Mouse (Mus musculus): ENCODE data around the gene Srp54c. TPM values are rescaled to one million over a fixed set of nuclear protein-coding genes. Genes with fewer than 3 reads are reported as not detected.

Gene Srp54c
- polyA plus RNA-seq, 1 experiment from 2014 or later: 73.1 TPM

DNA sequence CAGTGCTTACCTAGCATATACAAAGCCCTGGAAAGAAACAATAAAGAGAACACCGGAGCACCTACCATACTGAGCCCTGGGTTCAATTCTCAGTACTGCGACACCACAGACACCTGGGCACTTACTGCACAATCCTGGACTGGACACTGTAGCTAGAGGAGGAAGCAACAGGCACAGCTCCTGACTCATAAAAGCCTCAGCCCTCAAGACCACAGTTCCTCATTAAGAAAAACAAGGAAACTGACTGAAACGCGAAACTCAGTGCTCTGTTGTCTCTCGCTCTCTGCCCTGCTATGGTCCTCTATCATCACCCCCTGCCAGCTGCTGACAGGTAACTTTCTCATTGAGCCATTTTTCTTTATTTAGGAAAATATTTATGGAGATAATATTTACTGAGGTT is 69.4 kb downstream of the Srp54c start, which contains the start of gene 1110008L16Rik:
Gene 1110008L16Rik (plus strand): TSS at position 242 of the 400 bp plus-strand sequence.
- Histone ChIP-seq H3K9me3 (no peaks in the 10 kb centered on the region), H3K4me1 (peaks cover 8% of the 10 kb centered on the region), H3K27ac (no peak within 1 kb of the TSS), H3K36me3 (peaks cover 16% of the 10 kb centered on the region), H3K27me3 (replicated peaks) (no peaks in the 10 kb centered on the region), H3K4me3 (replicated peaks) (no peak within 1 kb of the TSS), H3K9ac (no peak within 1 kb of the TSS), H3K4me2 (no peak within 1 kb of the TSS)
- WGBS: 82% methylated on average over 5 of the region's 5 CpGs
- ATAC-seq (ENCODE audit: insufficient read depth, low FRiP score, low read depth): no peak

- peaks cover 13% of the 10 kb centered on the region for H3K36me3 ChIP-seq
- no peak overlapping the region for H3K27ac ChIP-seq
- WGBS: 68% methylated on average over 3 of the region's 3 CpGs
- ATAC-seq (ENCODE audit: insufficient read depth, low FRiP score, low read depth): no peak
- no peaks in the 10 kb centered on the region for H3K9me3 ChIP-seq
- peaks cover 8% of the 10 kb centered on the region for H3K4me1 ChIP-seq
- H3K9ac ChIP-seq: no peak overlapping the region
- H3K27me3 ChIP-seq (replicated peaks): no peaks in the 10 kb centered on the region
- peak overlapping the region; percentile 56; the same call in 1 of the 2 replicates for H3K4me2 ChIP-seq
- H3K4me3 ChIP-seq (replicated peaks): peak overlapping the region; percentile 67; the same call in 1 of the 2 replicates
Observed at GRCm38 (mm10) chr12:55300820-55301351, 70.9 kb downstream of the Srp54c start.

DNA sequence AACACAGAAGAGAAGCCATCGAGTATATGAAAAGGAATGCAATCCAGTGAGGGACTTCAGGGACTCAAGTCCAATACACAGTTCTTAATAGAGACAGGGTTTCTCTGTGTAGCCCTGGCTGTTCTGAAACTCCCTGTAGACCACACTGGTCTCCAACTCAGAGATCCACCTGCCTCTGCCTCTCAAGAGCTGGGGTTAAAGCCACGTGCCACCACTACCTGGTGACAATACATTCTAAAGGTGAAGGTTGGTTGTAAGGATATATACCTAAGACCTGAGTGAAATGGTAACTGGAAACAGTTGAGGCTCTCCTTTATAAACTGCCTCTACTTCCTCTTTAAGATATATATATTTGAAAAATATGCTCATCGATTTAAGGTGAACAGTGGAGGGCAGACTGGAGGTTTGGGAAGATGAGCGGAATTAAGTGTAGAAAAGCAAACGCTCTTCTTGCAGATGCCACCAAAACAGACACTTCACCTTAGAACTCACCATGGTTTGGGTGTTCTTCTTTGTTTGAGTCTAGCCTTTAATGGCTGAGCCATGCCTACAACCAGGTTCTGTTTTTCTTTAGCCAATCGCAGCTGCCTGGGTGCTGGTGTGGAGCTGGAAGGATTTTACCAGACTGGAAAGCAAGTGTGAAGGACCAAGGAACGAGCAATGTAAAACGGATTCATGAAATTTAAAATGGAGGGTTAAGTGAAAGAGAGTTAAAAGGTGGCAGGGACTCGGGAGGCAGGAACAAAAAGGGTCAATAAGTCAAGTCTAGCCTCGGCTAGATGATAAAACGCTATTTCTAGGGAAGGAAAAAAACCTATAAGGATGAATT is 71.7 kb downstream of the Srp54c start:
- Histone ChIP-seq H3K4me3 (replicated peaks) (peak overlapping the region; percentile 67), H3K36me3 (peaks cover 12% of the 10 kb centered on the region), H3K27me3 (replicated peaks) (no peaks in the 10 kb centered on the region), H3K27ac (peak overlapping the region; percentile 95), H3K4me1 (peaks cover 8% of the 10 kb centered on the region), H3K4me2 (peak overlapping the region; percentile 56), H3K9ac (peak overlapping the region; percentile 50), H3K9me3 (no peaks in the 10 kb centered on the region)
- 40% methylated on average over 11 of the region's 11 CpGs for whole genome bisulfite sequencing
- no peak for ATAC-seq (ENCODE audit: insufficient read depth, low FRiP score, low read depth)

DNA sequence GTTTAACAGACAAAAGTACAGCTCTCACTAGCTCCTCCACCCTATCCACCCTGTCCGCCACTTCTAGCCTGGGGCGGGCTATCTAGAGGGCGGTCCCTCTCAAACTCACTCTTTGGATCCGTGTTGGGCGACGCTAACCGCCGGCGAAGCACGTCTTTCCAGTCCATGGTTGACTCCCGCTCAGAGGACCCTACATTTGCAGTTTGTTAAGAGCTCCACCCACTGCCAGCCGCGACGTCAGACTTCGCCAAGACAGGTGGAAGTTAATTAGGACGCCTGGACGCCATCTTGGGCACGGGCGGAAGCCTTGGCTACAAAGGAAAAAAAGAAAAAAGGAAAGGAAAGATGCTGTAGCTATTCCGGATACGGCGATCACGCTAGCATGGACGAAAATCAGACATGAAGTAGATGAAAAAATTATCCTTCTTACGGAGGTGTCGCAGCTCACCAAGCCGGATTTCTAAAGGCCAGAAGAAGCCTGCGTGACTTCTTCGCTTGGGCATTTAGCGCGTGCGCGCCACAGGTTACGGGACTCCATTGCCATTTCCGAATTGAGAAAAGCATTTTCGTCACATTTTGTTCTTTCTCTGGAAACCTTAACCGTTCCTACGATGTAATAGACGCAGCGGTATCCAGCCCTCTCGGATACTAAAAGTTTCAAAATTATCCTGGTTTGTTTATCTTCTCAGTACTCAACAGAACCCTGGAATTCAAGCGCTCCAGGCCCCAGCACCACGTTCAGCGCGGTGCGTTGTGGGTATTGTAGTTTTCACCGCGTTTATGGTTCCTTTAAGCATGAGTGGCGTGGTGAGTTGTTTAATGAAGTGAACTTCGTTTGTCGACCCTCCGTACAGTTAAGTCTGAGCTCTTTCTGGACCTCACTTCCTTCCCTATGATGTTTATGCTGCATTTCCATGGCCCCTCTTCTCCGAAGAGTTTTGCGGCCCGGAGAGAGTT is 72.8 kb downstream of the Srp54c start, which contains the start of gene Ppp2r3c:
Gene Ppp2r3c (minus strand): TSS at position 514 of the 957 bp plus-strand sequence.
- peak within 1 kb of the TSS; percentile 52 for H3K9ac ChIP-seq
- no peaks in the 10 kb centered on the region for H3K9me3 ChIP-seq
- H3K27me3 ChIP-seq (replicated peaks): no peaks in the 10 kb centered on the region
- H3K27ac ChIP-seq: peak within 1 kb of the TSS; percentile 95
- H3K4me1 ChIP-seq: peaks cover 8% of the 10 kb centered on the region
- peaks cover 6% of the 10 kb centered on the region for H3K36me3 ChIP-seq
- H3K4me3 ChIP-seq (replicated peaks): peak within 1 kb of the TSS; percentile 67
- H3K4me2 ChIP-seq: peak within 1 kb of the TSS; percentile 56
- ATAC-seq (ENCODE audit: insufficient read depth, low FRiP score, low read depth): peak; percentile 95
- under 1% methylated on average over 55 of the region's 55 CpGs for WGBS

- H3K4me1 ChIP-seq: peaks cover 1% of the 10 kb centered on the region
- no peak overlapping the region for H3K9ac ChIP-seq
- WGBS: 93% methylated on average over 4 of the region's 4 CpGs
- H3K4me2 ChIP-seq: no peak overlapping the region
- no peaks in the 10 kb centered on the region for H3K27me3 ChIP-seq (replicated peaks)
- no peaks in the 10 kb centered on the region for H3K36me3 ChIP-seq
- no peak for ATAC-seq (ENCODE audit: insufficient read depth, low FRiP score, low read depth)
- H3K4me3 ChIP-seq (replicated peaks): no peak overlapping the region
- H3K9me3 ChIP-seq: no peaks in the 10 kb centered on the region
- H3K27ac ChIP-seq: no peak overlapping the region
Observed at GRCm38 (mm10) chr12:55306371-55306770, 76.4 kb downstream of the Srp54c start.

GRCm38 (mm10) chr12:55307566-55307965 is 77.6 kb downstream of the Srp54c start:
- WGBS: 86% methylated on average over 6 of the region's 6 CpGs
- no peaks in the 10 kb centered on the region for H3K4me1 ChIP-seq
- H3K27ac ChIP-seq: no peak overlapping the region
- no peak overlapping the region for H3K4me2 ChIP-seq
- H3K4me3 ChIP-seq (replicated peaks): no peak overlapping the region
- H3K27me3 ChIP-seq (replicated peaks): no peaks in the 10 kb centered on the region
- no peaks in the 10 kb centered on the region for H3K36me3 ChIP-seq
- ATAC-seq (ENCODE audit: insufficient read depth, low FRiP score, low read depth): no peak
- H3K9me3 ChIP-seq: no peaks in the 10 kb centered on the region
- no peak overlapping the region for H3K9ac ChIP-seq

GRCm38 (mm10) chr12:55308731-55309130 is 78.8 kb downstream of the Srp54c start:
- no peak overlapping the region for H3K27ac ChIP-seq
- ATAC-seq (ENCODE audit: insufficient read depth, low FRiP score, low read depth): no peak
- H3K4me1 ChIP-seq: no peaks in the 10 kb centered on the region
- no peaks in the 10 kb centered on the region for H3K36me3 ChIP-seq
- H3K4me2 ChIP-seq: no peak overlapping the region
- WGBS: 85% methylated on average over 9 of the region's 9 CpGs
- no peak overlapping the region for H3K9ac ChIP-seq
- H3K4me3 ChIP-seq (replicated peaks): no peak overlapping the region
- no peaks in the 10 kb centered on the region for H3K9me3 ChIP-seq
- H3K27me3 ChIP-seq (replicated peaks): no peaks in the 10 kb centered on the region

GRCm38 (mm10) chr12:55309501-55309900 is 79.5 kb downstream of the Srp54c start:
- Histone ChIP-seq H3K4me2 (no peak overlapping the region), H3K27ac (no peak overlapping the region), H3K27me3 (replicated peaks) (no peaks in the 10 kb centered on the region), H3K4me1 (no peaks in the 10 kb centered on the region), H3K4me3 (replicated peaks) (no peak overlapping the region), H3K36me3 (no peaks in the 10 kb centered on the region), H3K9me3 (no peaks in the 10 kb centered on the region), H3K9ac (no peak overlapping the region)
- no peak for ATAC-seq (ENCODE audit: insufficient read depth, low FRiP score, low read depth)
- 71% methylated on average over 8 of the region's 8 CpGs for WGBS

DNA sequence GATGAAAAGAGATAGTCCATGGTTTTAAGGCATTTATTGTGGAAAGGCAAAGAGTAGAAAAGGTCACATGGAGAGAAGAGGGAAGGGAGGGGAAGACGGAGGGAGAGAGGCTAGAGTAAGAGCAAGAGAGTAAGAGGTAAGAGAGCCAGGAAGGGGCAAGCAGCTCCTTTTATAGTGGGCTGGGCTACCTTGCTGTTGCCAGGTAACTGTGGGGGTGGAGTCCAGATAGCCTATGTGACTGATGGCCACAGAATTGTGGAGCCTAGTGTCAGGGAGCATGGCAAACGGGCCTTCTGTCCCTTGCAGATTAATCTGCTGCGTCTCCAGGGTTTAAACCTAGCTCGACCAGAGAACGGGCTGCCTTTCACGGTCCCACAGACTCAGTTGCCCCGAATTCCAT is 81.9 kb downstream of the Srp54c start:
- Histone ChIP-seq H3K27me3 (replicated peaks) (no peaks in the 10 kb centered on the region), H3K9ac (no peak overlapping the region), H3K4me2 (no peak overlapping the region), H3K36me3 (no peaks in the 10 kb centered on the region), H3K9me3 (no peaks in the 10 kb centered on the region), H3K4me1 (no peaks in the 10 kb centered on the region), H3K4me3 (replicated peaks) (no peak overlapping the region), H3K27ac (no peak overlapping the region)
- no peak for ATAC-seq (ENCODE audit: insufficient read depth, low FRiP score, low read depth)
- 81% methylated on average over 7 of the region's 7 CpGs for WGBS

Measured in stomach, embryonic 15.5 days (tissue).